Mouse (Mus musculus) forebrain, embryonic 16.5 days (tissue): ENCODE data around the gene Cobl. TPM values are rescaled to one million over a fixed set of nuclear protein-coding genes. Genes with fewer than 3 reads are reported as not detected.
A peak's percentile ranks its signal among the peaks of the same experiment; 100 is the strongest.

Source experiments
- ATAC-seq: fragments of 200-750 bp; cut with Nextera tagmentation; 2 replicates; pipeline ENCODE4 v1.8.0; 2017; ENCODE audit warnings: mild to moderate bottlenecking, moderate library complexity
- H3K27ac ChIP-seq: fragments of 300-500 bp; sonication (generic); 2 replicates; pipeline ENCODE4 v1.5.1; 2014; ENCODE audit warnings: low read length, control low read depth
- H3K27me3 ChIP-seq: fragments of 300-500 bp; sonication (generic); replicated peaks from 2 replicates; pipeline ENCODE4 v1.6.1; 2014; ENCODE audit warnings: low read length; ENCODE audit not compliant: control insufficient read depth, insufficient read depth
- H3K36me3 ChIP-seq: fragments of 300-500 bp; sonication (generic); 2 replicates; pipeline ENCODE4 v1.6.1; 2014; ENCODE audit not compliant: control insufficient read depth, insufficient read depth
- H3K4me1 ChIP-seq: fragments of 300-500 bp; sonication (generic); replicated peaks from 2 replicates; pipeline ENCODE4 v1.6.1; 2014; ENCODE audit warnings: low read length; ENCODE audit not compliant: control insufficient read depth, insufficient read depth
- H3K4me2 ChIP-seq: fragments of 300-500 bp; sonication (generic); 2 replicates; pipeline ENCODE4 v1.6.1; 2014; ENCODE audit warnings: mild to moderate bottlenecking, low read length, control low read depth
- H3K4me3 ChIP-seq: fragments of 300-500 bp; sonication (generic); replicated peaks from 2 replicates; pipeline ENCODE4 v1.5.1; 2014; ENCODE audit warnings: mild to moderate bottlenecking, low read length, control low read depth
- H3K9ac ChIP-seq: fragments of 300-500 bp; sonication (generic); replicated peaks from 2 replicates; pipeline ENCODE4 v1.6.1; 2014; ENCODE audit warnings: low read depth, low read length, control low read depth
- H3K9me3 ChIP-seq: fragments of 300-500 bp; sonication (generic); 2 replicates; pipeline ENCODE4 v1.6.1; 2016; ENCODE audit warnings: low read length; ENCODE audit not compliant: control insufficient read depth
- WGBS: fragments of 180-500 bp; shearing (Covaris S2); extraction: QIAGEN DNeasy Blood & Tissue Kit; methylation state at CpG from one replicate; pipeline ENCODE4 v1.1.7; 2014; 5-methylcytosine and 5-hydroxymethylcytosine counted together
- polyA plus RNA-seq: library from polyadenylated mRNA; unstranded; fragments of >200 nt; fragmentation: Nextera tagmentation; extraction: Ambion mirVana; gene quantifications from 2 replicates; pipeline ENCODE4 v1.2.1, GENCODE M21; 2015

The Cobl gene
- polyA plus RNA-seq, 1 experiment from 2014 or later, result 8.4 TPM

DNA sequence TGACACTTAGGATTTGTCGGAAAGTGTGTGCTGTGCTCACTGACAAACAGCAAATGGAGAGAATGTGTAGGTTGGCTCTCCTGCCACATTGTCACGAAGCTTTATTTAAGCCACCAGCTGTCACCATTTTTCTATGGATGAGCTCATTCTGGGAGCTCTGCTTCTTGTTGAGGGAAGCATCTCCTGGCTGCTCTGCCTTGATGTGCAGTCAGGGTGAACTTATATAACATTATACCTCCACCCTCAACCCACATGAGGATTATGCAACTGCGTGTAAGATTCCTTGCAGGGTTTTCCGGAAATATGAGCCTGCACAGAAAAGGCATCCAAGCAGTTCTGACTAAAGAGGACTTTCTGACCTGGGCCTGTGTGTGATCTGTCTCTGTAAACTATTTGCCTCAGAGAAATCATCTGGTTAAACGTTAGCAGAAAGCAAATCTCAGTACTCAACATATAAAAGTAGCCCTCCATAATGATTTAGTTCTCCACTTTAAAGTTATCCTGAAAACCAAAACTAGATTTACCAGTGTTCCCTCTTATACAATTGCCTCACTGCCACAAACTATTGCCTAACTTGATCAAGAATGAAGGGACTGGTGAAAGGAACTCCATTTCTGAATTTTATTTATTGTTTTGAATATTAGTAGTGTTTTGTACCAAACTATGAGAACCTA, 9.0 kb upstream of the Cobl start:
- no peaks in the 10 kb centered on the region for H3K4me1 ChIP-seq
- no peaks in the 10 kb centered on the region for H3K36me3 ChIP-seq
- no peaks in the 10 kb centered on the region for H3K9me3 ChIP-seq
- ATAC-seq, result no peak
- H3K4me2 ChIP-seq, result no peak overlapping the region
- no peaks in the 10 kb centered on the region for H3K27me3 ChIP-seq
- H3K27ac ChIP-seq, result no peak overlapping the region
- H3K9ac ChIP-seq, result no peak overlapping the region
- 81% methylated on average over 5 of the region's 5 CpGs for WGBS
- H3K4me3 ChIP-seq, result no peak overlapping the region

GRCm38 (mm10) chr11:12469638-12470037, 4.9 kb upstream of the Cobl start:
- no peak overlapping the region for H3K4me3 ChIP-seq
- no peak for ATAC-seq
- H3K9ac ChIP-seq, result no peak overlapping the region
- no peak overlapping the region for H3K4me2 ChIP-seq
- no peak overlapping the region for H3K27ac ChIP-seq
- H3K4me1 ChIP-seq, result peaks cover 2% of the 10 kb centered on the region; the same call in 1 of the 2 replicates
- 88% methylated on average over 1 of the region's 1 CpGs for WGBS
- H3K27me3 ChIP-seq, result peaks cover 11% of the 10 kb centered on the region
- H3K9me3 ChIP-seq, result no peaks in the 10 kb centered on the region
- no peaks in the 10 kb centered on the region for H3K36me3 ChIP-seq

- Histone ChIP-seq H3K36me3 (no peaks in the 10 kb centered on the region), H3K9ac (no peak overlapping the region), H3K27ac (no peak overlapping the region), H3K4me2 (no peak overlapping the region), H3K4me1 (peaks cover 2% of the 10 kb centered on the region; the same call in 1 of the 2 replicates), H3K27me3 (peaks cover 14% of the 10 kb centered on the region), H3K9me3 (no peaks in the 10 kb centered on the region), H3K4me3 (no peak overlapping the region)
- WGBS, result 68% methylated on average over 2 of the region's 2 CpGs
- ATAC-seq, result no peak
These were observed 3.9 kb upstream of the Cobl start for GRCm38 (mm10) chr11:12468661-12469060.

- H3K4me2 ChIP-seq, result no peak overlapping the region
- H3K9me3 ChIP-seq, result no peaks in the 10 kb centered on the region
- no peak overlapping the region for H3K27ac ChIP-seq
- H3K4me1 ChIP-seq, result peaks cover 2% of the 10 kb centered on the region; the same call in 1 of the 2 replicates
- H3K27me3 ChIP-seq, result peaks cover 19% of the 10 kb centered on the region
- ATAC-seq, result no peak
- no peak overlapping the region for H3K9ac ChIP-seq
- 83% methylated on average over 1 of the region's 1 CpGs for WGBS
- no peak overlapping the region for H3K4me3 ChIP-seq
- H3K36me3 ChIP-seq, result no peaks in the 10 kb centered on the region
These were observed 3.1 kb upstream of the Cobl start for GRCm38 (mm10) chr11:12467836-12468235.

- H3K4me2 ChIP-seq, result no peak overlapping the region
- H3K4me3 ChIP-seq, result no peak overlapping the region
- no peaks in the 10 kb centered on the region for H3K9me3 ChIP-seq
- H3K9ac ChIP-seq, result no peak overlapping the region
- no peak for ATAC-seq
- 85% methylated on average over 2 of the region's 2 CpGs for WGBS
- no peaks in the 10 kb centered on the region for H3K36me3 ChIP-seq
- H3K4me1 ChIP-seq, result peaks cover 2% of the 10 kb centered on the region; the same call in 1 of the 2 replicates
- H3K27ac ChIP-seq, result no peak overlapping the region
- H3K27me3 ChIP-seq, result peaks cover 19% of the 10 kb centered on the region
These were observed 2.5 kb upstream of the Cobl start for GRCm38 (mm10) chr11:12467217-12467616.

- Histone ChIP-seq H3K27ac (no peak overlapping the region), H3K4me2 (no peak overlapping the region), H3K36me3 (no peaks in the 10 kb centered on the region), H3K4me3 (no peak overlapping the region), H3K4me1 (peaks cover 2% of the 10 kb centered on the region; the same call in 1 of the 2 replicates), H3K9me3 (no peaks in the 10 kb centered on the region), H3K27me3 (peaks cover 19% of the 10 kb centered on the region), H3K9ac (no peak overlapping the region)
- no peak for ATAC-seq
- 86% methylated on average over 1 of the region's 1 CpGs for WGBS
These were observed 1.8 kb upstream of the Cobl start for GRCm38 (mm10) chr11:12466606-12467005.

GRCm38 (mm10) chr11:12465229-12465628, 469 bp upstream of the Cobl start:
- Histone ChIP-seq H3K36me3 (no peaks in the 10 kb centered on the region), H3K9me3 (no peaks in the 10 kb centered on the region), H3K4me2 (peak overlapping the region; percentile 92), H3K27ac (no peak overlapping the region), H3K9ac (peak overlapping the region; percentile 74), H3K27me3 (peaks cover 19% of the 10 kb centered on the region), H3K4me1 (peaks cover 2% of the 10 kb centered on the region; the same call in 1 of the 2 replicates), H3K4me3 (peak overlapping the region; percentile 70)
- ATAC-seq, result no peak
- 43% methylated on average over 1 of the region's 1 CpGs for WGBS

- ATAC-seq, result no peak
- H3K9me3 ChIP-seq, result no peaks in the 10 kb centered on the region
- peak overlapping the region; percentile 70 for H3K4me3 ChIP-seq
- 62% methylated on average over 13 of the region's 13 CpGs for WGBS
- peak overlapping the region; percentile 92 for H3K4me2 ChIP-seq
- H3K4me1 ChIP-seq, result peaks cover 2% of the 10 kb centered on the region; the same call in 1 of the 2 replicates
- H3K36me3 ChIP-seq, result no peaks in the 10 kb centered on the region
- no peak overlapping the region for H3K9ac ChIP-seq
- peaks cover 19% of the 10 kb centered on the region for H3K27me3 ChIP-seq
- no peak overlapping the region for H3K27ac ChIP-seq
These were observed 1.1 kb downstream of the Cobl start for GRCm38 (mm10) chr11:12463615-12464170.

GRCm38 (mm10) chr11:12459781-12460581, 4.8 kb downstream of the Cobl start:
- H3K27ac ChIP-seq, result no peak overlapping the region
- ATAC-seq, result peak; percentile 80
- H3K4me3 ChIP-seq, result no peak overlapping the region
- 26% methylated on average over 7 of the region's 7 CpGs for WGBS
- no peak overlapping the region for H3K4me2 ChIP-seq
- H3K36me3 ChIP-seq, result no peaks in the 10 kb centered on the region
- peaks cover 12% of the 10 kb centered on the region for H3K27me3 ChIP-seq
- H3K9ac ChIP-seq, result no peak overlapping the region
- H3K9me3 ChIP-seq, result no peaks in the 10 kb centered on the region
- H3K4me1 ChIP-seq, result peaks cover under 1% of the 10 kb centered on the region; the same call in 1 of the 2 replicates
